Mouse (Mus musculus): ENCODE results near the gene Rpia.

GRCm38 (mm10) chr6:70773769-70774168 lies 18.3 kb downstream of the Rpia start:
- TF ChIP-seq GATA1 (IDR thresholded peaks at IDR 0.05; ENCODE audit: borderline replicate concordance, low read length), result no peak
- no peak for TF ChIP-seq FLI1 (IDR thresholded peaks at IDR 0.05; ENCODE audit: low read length)

All from megakaryocyte, embryonic 14.5 days (primary cell).